Mouse (Mus musculus): ENCODE measurements around the gene Gm6614.
"Not testable (repeated sequence)": the region's sequence is repeated elsewhere in the genome, so short reads cannot be mapped to it uniquely, and the experiment has no call there.

The Gm6614 gene

GRCm38 (mm10) chr6:142011364-142011955 is at the start of gene Gm6614:
Gene Gm6614, minus strand, starts transcription at chr6:142011414.
- no peak for DNase-seq (ENCODE audit: low read depth)

GRCm38 (mm10) chr6:142058281-142058680 is 47.1 kb upstream of the Gm6614 start:
- not testable (repeated sequence) for DNase-seq (ENCODE audit: low read depth)

- no peak for DNase-seq (ENCODE audit: low read depth)
Observed at GRCm38 (mm10) chr6:142047689-142048088, 36.5 kb upstream of the Gm6614 start.

GRCm38 (mm10) chr6:142045746-142046145 is 34.5 kb upstream of the Gm6614 start:
- no peak for DNase-seq (ENCODE audit: low read depth)

GRCm38 (mm10) chr6:142041896-142042295 is 30.7 kb upstream of the Gm6614 start:
- no peak for DNase-seq (ENCODE audit: low read depth)

- DNase-seq (ENCODE audit: low read depth), result peak; percentile 29
Observed at GRCm38 (mm10) chr6:142040306-142041175, 29.3 kb upstream of the Gm6614 start.

- no peak for DNase-seq (ENCODE audit: low read depth)
Observed at GRCm38 (mm10) chr6:142035771-142036170, 24.6 kb upstream of the Gm6614 start.

- no peak for DNase-seq (ENCODE audit: low read depth)
Observed at GRCm38 (mm10) chr6:142021671-142022070, 10.5 kb upstream of the Gm6614 start.

- no peak for DNase-seq (ENCODE audit: low read depth)
Observed at GRCm38 (mm10) chr6:141986772-141987171, 24.4 kb downstream of the Gm6614 start.

GRCm38 (mm10) chr6:141984644-141985043 is 26.6 kb downstream of the Gm6614 start:
- no peak for DNase-seq (ENCODE audit: low read depth)

GRCm38 (mm10) chr6:141962420-141962819 is 48.8 kb downstream of the Gm6614 start:
- DNase-seq (ENCODE audit: low read depth), result no peak

GRCm38 (mm10) chr6:141961861-141962260 is 49.4 kb downstream of the Gm6614 start:
- DNase-seq (ENCODE audit: low read depth), result no peak

- DNase-seq (ENCODE audit: low read depth), result no peak
Observed at GRCm38 (mm10) chr6:141960482-141960881, 50.7 kb downstream of the Gm6614 start.

- no peak for DNase-seq (ENCODE audit: low read depth)
Observed at GRCm38 (mm10) chr6:141946862-141947261, 64.4 kb downstream of the Gm6614 start, which contains the start of gene Slco1a1. Gene Slco1a1, minus strand, starts transcription at chr6:141946962.

GRCm38 (mm10) chr6:141940451-141940850 is 70.8 kb downstream of the Gm6614 start:
- no peak for DNase-seq (ENCODE audit: low read depth)
